Mouse (Mus musculus) gastrocnemius, postnatal 36 days (tissue): ENCODE data around the gene Ebf1. TPM values are rescaled to one million over a fixed set of nuclear protein-coding genes. Genes with fewer than 3 reads are reported as not detected.

Experiments used
- DNase-seq, 2 experiments: peaks; one replicate each; pipeline ENCODE4 v3.0.0; 2022
- intact Hi-C: fragments of 180-260 bp; cut with DNase I; formaldehyde crosslinking; loops from one replicate; pipeline ENCODE4 v1.15.1; 2025
- total RNA-seq, 2 experiments: library from RNA; stranded (reverse); gene quantifications; 2 replicates each; pipeline ENCODE4 v1.2.3; 2021

The Ebf1 gene
- total RNA-seq, 2 experiments from 2014 or later, result 9.5 to 10.0 TPM

DNA sequence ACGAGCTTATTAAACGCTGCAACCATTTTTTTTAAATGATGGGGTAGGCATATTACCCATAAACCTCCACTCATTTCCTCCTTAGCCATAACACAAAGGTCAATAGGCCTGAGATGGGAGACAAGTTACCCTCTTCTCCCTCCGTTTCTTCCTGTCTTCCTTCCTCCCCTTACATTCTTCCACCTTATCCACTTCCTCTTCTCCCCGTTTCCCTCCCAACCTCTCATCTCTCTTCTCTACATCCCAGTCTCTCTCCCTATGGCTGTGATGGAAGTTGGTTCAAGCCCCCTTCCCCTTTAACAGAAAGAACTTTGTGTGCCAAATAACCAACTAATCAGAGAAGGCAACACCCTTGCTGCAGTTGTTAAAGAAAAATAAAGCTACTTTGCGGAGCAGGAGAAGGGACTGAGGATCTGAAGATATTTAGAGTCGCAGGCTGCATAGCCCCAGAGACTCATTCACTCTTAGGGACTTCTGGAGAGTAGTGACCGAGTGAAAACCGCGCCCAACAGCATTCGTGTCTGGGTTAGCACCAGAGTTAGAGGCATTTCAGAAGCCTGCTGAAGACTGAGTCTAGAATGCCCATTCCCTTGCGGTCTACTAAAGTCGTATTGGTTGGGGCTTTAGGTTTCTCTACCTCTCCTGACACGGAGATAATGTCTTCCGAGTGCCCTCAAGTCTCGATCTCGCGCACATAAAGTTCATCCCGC is 884 bp upstream of the Ebf1 start:
- DNase-seq, result no peak
- intact Hi-C loops, result loop anchor here (10.0 kb wide), 1 partner anchor 1059 kb away; no protein-coding TSS in a partner anchor

DNA sequence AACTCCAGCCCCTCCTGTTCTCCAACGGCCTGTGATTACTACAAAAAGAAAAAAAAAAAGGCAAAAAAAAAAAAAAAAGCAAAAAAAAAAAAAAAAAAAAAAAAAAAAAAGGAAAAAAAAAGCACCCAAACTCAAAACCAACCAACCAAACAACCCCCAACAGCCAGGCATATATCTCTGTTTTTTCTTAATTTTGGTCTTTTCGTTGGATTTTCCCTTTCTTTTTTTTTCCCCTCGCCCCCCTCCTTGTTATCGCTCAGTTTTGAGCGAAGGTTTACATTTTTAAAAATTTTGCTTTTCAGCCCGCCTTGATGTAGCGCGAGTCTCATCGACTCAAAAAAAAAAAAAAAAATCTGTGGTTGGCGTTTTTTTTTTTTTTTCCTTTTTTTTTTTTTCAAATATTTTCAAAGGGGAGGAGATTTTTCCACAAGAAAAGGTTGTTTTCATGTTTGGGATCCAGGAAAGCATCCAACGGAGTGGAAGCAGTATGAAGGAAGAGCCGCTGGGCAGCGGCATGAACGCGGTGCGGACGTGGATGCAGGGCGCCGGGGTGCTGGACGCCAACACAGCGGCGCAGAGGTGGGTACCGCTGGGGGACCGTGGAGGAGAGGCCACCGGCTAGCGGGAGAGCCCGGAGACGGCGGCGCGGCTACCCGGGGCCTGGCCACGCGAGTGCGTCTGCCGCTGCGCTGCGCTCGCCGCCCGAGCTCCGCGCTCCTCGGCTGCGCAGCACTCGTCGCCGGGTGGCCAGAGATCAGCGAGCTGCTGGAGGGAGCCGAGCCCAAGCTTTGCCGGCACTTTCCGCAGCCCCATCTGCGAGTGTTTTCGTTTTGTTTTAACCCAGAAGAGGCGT is 843 bp downstream of the Ebf1 start:
- intact Hi-C loops, result loop anchor here (10.0 kb wide), 1 partner anchor 1057 kb away; no protein-coding TSS in a partner anchor
- DNase-seq, result peak in 1 of 2 experiments; percentile 48

GRCm38 (mm10) chr11:44619131-44619886 is 2.2 kb downstream of the Ebf1 start:
- peak in 1 of 2 experiments; percentile 25 for DNase-seq
- intact Hi-C loops, result loop anchor here (10.0 kb wide), 1 partner anchor 1055 kb away; no protein-coding TSS in a partner anchor

DNA sequence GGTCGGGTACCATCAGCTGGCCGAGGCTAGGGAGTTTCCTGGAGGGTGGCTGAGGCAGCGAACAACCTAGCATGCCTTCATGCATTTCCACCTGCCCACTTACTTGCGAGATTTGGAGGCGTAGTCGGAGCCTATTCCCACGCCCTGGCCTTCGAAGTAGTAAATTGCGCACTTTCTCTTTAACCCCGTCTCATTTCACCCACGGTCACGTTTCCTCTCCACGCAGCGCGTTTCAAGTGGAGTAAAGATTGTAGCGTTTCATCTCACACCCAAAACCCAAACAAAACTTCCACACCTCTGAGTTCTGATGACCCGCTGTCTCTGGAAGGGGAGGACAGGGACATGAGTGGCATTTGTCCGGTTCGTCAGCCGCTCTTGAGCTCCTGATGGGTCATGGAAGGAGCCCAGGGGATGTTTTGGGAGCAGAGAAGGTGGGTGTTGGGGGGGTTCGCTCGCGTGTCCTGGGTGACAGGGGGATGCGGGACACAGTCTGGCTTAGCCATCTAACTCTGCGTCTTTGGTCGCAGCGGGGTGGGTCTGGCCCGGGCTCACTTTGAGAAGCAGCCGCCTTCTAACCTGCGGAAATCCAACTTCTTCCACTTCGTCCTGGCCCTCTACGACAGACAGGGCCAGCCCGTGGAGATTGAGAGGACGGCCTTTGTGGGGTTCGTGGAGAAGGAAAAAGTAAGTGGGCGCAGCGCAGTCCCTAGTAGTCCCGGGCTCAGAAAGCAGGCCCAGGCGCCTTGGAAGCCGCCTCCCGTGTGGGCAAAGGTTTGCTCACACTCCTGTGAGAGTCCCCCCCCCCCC is 3.0 kb downstream of the Ebf1 start:
- intact Hi-C loops, result loop anchor here (10.0 kb wide), 1 partner anchor 1055 kb away; no protein-coding TSS in a partner anchor
- DNase-seq, result peak; percentile 33 to 46

DNA sequence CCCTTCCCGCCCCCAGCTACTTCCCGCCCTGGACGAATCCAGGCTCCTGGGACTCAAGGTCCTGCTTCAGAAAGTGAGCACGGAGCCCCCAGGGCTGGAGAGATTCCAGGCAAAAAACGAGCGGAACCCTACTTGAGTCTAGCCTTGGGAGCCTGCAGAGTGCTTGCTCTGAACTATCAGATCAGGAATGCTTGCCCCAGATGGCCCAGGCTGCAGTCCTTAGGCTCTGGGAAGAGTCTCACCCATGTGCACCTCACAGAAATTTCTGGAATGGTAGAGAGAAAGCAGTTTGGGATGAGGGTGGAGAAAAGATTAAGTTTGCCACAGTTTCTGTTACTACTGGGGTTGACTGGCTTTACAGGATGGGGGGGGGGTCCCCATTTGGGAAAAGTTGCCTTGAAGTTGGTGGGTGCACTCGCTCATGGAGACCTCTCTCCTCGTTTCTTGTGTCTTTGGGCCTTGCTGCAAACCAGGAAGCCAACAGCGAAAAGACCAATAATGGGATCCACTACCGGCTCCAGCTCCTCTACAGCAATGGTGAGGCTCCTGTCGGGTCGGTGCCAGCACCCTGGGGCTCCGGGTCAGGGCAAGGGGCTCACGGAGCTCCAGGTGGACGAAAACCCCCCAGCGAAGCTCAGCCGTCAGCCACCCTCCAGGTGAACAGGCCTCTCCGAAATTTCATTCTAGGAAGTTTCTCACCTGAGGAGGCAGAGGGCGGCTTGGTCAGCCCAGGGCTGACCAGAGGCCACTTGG is 3.8 kb downstream of the Ebf1 start:
- DNase-seq, result peak in 1 of 2 experiments; percentile 41
- intact Hi-C loops, result no loop called here

- intact Hi-C loops, result no loop called here
- DNase-seq, result peak in 1 of 2 experiments; percentile 22
These were observed 4.5 kb downstream of the Ebf1 start for GRCm38 (mm10) chr11:44621615-44622014.

- intact Hi-C loops, result no loop called here
- DNase-seq, result peak; percentile 28 to 56
These were observed 5.1 kb downstream of the Ebf1 start for GRCm38 (mm10) chr11:44622023-44622731.

GRCm38 (mm10) chr11:44624564-44624963 is 7.4 kb downstream of the Ebf1 start:
- intact Hi-C loops, result no loop called here
- DNase-seq, result no peak

- intact Hi-C loops, result no loop called here
- DNase-seq, result no peak
These were observed 8.9 kb downstream of the Ebf1 start for GRCm38 (mm10) chr11:44626065-44626464.

- intact Hi-C loops, result no loop called here
- DNase-seq, result no peak
These were observed 11.3 kb downstream of the Ebf1 start for GRCm38 (mm10) chr11:44628412-44628811.

DNA sequence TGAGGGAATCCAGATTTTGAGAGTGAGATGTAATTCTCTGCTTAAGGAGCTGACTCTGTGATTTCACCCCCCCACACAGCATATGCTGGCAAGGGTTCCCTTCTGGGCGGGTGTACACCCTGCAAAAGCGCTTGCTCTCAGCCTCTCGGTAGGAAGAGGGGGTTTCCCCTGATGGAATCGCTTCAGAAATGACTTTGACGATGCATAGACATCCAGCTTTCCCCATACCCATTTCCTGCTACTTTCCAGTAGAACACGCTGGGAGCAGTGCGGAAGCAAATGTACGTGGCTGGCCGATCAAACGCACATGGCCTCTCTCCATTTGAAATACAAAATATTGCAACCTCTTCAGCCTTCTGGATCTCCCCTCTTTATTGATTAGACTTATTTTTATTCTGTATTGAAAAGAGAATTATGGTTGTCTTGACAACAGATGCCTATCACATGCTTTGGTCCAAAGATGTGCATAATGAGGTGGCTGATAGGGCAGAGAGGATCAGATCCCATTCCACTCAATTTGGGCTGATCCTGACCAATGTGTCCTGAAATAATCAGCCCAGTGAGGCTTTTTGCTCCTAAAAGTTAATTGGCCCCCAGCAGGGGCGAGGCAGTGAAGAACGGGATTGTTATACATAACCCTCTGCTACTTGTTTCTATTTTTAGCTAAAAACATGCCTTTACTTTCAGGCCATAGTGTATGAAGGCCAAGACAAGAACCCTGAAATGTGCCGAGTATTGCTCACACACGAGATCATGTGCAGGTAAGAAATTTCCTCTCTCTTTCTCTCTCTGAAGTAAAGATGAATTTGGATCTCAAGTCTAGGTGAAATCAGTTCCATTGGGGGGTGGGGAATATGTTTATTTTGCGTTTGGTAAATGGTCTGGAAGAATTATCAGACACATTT is 15.2 kb downstream of the Ebf1 start:
- intact Hi-C loops, result no loop called here
- no peak for DNase-seq

DNA sequence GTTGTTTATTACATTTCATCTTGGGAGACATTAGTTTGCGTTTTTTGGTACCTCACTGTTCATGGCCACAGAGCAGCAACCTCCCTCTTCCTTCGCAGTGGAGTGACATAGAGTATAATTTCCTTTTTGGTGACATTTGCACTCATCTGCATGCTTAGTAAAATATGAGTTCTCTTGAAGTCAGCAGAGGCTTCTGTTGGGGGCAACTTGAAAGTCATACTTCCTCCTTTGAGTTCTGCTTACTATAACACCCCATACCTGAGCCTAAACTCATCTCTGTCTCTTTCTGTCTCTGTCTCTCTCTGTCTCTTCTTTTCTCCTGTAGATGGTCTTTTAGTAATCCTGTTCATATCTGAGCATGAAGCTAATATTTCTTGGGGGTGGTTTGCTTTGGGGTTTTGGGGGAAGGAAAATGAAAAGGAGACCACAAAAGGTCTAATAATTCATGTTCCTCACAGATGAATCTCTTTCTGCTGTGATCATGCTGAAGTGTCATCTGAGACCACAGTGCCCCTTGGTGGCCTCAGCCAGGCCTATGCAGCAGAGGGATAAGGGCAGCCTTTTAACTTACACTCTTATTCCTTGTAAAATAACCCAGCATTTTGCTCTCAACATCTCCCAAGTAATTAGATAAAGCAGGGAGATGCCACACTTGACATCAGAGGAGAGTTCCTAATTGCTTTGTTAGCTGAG is 16.0 kb downstream of the Ebf1 start:
- DNase-seq, result no peak
- intact Hi-C loops, result no loop called here

DNA sequence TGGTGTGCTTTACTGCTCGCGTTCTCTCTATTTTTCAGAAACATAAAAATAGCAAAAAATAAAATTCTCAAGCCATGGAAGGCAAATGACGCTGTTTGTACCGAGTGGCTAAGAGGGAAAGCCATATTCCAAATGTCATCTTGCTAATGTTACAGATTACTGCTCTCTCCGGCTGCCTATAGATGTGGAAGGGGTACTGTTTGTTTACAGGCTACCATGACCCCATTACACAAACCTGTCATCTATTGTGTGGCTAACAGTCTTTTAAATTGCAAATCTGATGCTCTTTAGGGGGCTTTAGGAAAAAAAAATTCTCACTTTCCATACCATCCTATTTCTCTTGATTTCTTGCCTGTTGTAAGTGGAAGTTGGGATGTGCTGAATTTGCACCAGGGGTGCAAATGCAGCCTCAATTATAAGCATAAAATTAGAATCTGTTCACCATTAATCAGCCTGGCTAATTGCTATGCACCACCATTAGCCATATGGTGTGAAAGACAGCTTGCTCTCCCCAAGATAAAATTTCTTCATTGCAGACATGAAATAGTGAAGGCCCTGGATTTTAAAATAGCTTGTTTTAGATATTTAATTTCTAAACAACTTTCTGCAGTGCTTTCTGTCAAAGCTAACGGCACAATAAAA is 17.6 kb downstream of the Ebf1 start:
- DNase-seq, result no peak
- intact Hi-C loops, result no loop called here

- no peak for DNase-seq
- intact Hi-C loops, result no loop called here
These were observed 19.1 kb downstream of the Ebf1 start for GRCm38 (mm10) chr11:44636241-44636640.

DNA sequence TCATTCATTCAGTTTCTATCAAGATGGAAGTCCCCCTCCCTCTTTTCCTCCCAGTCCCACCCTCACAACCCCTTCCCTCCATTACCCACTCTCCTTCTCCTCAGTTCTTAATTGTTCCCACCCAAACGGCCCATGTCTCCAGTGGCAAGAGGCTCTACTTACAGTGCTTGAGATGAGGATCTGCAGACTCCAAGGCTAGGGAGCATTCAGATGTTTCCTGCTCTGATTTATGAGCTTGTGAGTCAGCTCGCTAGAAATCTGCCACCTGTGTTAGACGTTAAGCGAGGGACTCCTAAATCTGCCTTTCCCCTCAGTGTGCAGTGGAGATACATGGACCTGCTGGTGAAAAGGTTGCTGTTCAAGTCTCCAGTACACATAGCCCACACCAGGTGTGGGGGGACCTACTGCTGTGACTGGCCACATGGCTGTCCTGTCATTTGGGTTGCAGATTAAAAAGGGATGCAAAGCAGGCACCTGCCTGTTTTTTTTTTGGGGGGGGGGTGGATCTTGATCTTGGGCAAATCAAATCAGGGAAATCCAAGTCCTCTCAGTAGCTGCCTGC is 21.2 kb downstream of the Ebf1 start:
- intact Hi-C loops, result no loop called here
- no peak for DNase-seq

- no peak for DNase-seq
- intact Hi-C loops, result no loop called here
These were observed 24.4 kb downstream of the Ebf1 start for GRCm38 (mm10) chr11:44641496-44641895.
